Mouse (Mus musculus): ENCODE measurements around the gene Zc3h15.
"Not testable (repeated sequence)": the region's sequence is repeated elsewhere in the genome, so short reads cannot be mapped to it uniquely, and the experiment has no call there.

Gene Zc3h15

GRCm38 (mm10) chr2:83644276-83645252 is at the start of gene Zc3h15:
TSS of gene Zc3h15 (plus strand) at chr2:83644435.
- peak; percentile 92 to 94 for DNase-seq (ENCODE audit: low spot score in 2 of 2)

DNA sequence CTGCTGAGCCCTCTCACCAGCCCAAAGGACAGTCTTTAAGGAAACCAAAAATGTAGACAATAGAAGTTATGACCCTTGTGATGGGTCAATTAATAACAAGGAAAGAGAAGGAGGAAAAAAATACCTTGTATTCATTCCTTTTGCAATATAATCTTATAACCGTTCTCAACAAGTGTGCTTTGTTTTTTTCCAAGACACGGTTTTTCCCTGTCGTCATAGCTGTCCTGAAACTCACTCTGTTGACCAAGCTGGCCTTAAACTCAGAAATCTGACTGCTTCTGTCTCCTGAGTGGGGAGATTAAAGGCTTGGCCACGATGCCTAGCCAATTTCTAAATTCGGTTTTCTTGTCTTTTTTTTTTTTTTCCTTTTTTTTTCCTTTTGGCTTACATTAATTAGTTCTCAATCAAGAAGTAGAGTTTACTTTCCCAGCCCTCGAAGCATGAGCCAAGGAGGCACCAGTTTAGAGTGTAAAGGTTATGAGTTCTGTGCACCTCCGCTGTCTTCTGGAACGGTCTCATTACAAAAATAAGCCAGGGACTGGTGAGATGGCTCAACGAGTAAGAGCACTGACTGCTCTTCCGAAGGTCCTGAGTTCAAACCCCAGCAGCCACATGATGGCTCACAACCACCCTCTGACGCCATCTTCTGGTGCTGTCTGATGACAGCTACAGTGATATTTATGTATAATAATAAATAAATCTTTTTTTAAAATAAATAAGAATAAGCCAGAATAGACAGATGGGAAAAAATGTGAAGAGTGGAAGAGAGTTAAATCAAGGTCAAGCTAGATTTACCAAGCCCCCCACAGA is 23.5 kb upstream of the Zc3h15 start:
- no peak for DNase-seq (ENCODE audit: low spot score in 2 of 2)

DNA sequence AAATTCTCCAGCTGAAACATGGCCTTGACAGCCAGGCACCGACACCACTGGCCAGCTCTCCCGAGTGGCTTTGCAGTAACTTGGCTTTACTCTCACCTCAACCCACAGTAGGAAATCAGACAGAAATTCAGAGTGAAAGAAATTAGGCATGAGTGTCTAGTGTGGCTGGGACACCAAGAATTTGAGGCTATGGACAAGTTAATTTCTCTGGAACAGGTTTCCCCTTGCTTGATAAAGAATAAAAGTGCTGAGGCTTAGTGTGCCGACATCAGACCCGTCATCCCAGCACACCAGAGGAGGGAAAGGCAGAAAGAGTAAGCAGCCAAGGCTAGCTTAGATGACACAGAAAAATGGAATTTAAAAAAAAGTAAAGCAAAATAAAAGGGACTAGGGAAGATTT is 22.7 kb upstream of the Zc3h15 start:
- DNase-seq (ENCODE audit: low spot score in 2 of 2) = no peak

- no peak for DNase-seq (ENCODE audit: low spot score in 2 of 2)
Observed at GRCm38 (mm10) chr2:83622792-83623191, 21.4 kb upstream of the Zc3h15 start.

GRCm38 (mm10) chr2:83624045-83624444 is 20.2 kb upstream of the Zc3h15 start:
- DNase-seq (ENCODE audit: low spot score in 2 of 2) = no peak

DNA sequence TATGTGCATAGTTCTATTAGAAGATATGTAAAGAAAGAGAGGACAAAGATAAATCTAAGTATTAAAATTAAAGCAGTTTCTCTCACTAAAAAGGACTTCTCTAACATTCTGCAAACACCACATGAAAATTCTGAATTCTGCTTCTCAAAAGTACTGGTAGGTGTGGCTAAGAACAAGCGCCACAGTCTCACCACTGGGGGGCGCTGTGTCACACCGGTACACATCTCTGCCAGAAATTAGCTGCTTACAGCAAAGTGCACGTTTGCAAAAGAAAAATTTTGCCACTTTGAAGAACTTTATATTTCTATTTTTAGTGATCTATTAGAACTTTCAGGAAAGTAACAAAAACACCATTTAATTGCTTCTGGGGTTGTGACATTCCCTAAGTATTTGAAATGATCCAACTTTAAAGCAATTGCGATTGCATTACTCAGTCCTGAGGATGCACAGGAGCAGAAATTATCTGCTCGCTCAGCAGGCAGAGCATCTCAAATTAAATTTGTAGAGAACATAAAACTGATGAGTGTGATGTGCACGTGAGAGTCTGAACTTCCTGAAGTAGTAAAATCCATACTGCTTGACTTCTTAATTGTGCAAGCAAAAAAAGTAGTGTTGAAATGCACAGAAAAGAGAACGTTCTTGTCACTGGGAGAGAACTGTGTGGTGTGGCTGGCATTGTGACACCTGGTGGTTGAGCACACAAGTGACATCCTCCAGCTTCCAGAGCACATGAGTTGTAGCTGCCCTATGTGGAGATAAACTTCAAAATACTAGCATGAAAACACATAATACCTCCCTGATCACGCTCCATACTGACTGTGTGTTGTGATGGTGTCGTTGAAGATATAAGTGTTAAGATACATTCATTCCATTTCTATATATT is 18.8 kb upstream of the Zc3h15 start:
- peak; percentile 50 to 78 for DNase-seq (ENCODE audit: low spot score in 2 of 2)

DNA sequence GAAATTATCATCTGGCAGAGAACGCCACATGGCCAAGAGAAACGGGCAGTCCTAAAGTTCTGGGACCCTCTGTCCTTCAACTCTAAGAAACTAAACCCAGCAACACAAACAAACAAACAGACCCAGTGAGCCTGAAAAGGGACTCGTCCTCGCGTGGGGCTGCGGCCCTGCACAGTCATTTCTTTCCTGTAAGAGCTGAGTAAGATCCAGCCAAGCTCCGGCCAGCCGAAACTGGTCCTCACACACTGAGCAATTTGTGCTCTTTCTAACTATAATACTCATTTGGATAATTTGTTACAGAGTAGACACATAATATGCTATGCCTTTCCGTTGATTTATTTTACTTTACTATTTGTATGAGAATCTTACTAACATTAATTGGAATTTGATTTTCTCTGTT is 17.4 kb upstream of the Zc3h15 start:
- DNase-seq (ENCODE audit: low spot score in 2 of 2) = no peak

GRCm38 (mm10) chr2:83627495-83627894 is 16.7 kb upstream of the Zc3h15 start:
- DNase-seq (ENCODE audit: low spot score in 2 of 2) = no peak

DNA sequence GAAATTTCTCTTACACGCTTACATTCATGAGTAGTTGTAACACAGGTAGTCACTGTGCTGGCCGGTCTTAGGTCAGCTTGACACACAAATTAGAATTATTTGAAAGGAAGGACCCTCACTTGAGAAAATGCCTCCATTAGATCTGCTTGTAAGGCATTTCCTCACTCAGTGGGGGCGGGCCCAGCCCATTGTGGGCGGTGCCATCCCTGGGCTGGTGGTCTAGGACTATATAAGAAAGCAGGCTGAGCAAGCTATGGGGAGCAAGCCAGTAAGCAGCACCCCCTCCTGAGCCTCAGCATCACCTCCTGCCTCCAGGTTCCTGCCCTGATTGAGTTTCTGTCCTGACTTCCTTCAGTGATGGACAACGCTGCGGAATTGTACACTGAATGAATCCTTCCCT is 16.3 kb upstream of the Zc3h15 start:
- DNase-seq (ENCODE audit: low spot score in 2 of 2) = no peak

DNA sequence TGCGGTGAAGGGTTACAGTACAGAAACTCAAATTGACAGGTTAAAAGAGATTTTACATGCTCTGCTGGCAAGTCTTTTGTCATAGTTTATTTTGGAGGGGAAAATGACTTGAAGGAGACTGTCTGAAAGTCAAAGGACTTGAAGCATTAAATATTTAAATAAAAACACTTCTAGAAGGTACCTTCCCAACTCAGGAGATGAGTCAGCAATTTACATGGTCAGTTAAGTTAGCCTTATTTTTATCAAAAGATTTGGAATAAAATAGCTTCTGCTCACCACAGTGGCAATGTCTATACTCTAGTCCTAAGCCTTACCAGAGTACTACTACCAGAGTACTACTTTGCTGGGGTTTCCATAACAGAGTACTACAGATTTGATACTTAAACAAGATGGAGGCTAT is 2.2 kb upstream of the Zc3h15 start:
- DNase-seq (ENCODE audit: low spot score in 2 of 2) = no peak

DNA sequence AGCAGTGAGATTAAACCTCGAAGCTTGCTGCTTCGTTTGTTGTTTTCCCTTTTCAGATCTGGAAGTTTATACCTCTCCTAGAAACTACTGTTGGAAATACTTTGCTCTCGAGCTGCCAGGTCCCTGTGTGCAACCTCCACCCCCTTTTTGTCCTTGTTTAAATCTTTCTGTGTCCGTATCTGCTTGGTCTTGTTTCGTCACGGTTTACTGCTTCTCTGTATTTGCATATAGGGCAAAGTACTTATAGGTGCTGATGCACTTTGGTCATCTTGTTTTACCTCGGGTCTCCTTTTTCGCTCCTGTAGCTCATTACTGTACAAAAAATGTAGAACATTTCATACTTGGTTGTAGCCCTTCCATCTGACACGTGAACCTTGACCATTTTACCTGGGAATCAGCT is 4.7 kb downstream of the Zc3h15 start:
- DNase-seq (ENCODE audit: low spot score in 2 of 2) = no peak

DNA sequence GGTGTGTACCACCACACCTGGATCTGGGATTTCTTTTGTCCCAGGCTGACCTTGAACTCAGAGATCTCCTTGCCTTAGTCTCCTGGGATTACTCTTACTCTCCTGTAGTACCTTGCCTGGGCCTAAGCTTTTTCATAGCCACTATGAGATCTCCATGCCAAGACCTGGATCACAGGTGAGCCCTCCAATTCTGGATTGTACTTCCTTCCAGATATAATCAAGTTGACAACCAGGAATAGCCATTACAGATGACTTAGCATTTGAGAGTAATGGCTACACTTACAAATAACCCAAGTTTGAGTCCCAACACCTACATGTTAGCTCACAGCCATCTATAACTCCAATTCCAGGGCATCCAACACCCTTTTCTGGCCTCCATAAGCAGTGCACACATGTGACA is 8.4 kb downstream of the Zc3h15 start:
- DNase-seq (ENCODE audit: low spot score in 2 of 2) = no peak

GRCm38 (mm10) chr2:83659279-83659678 is 15.0 kb downstream of the Zc3h15 start:
- DNase-seq (ENCODE audit: low spot score in 2 of 2) = no peak

DNA sequence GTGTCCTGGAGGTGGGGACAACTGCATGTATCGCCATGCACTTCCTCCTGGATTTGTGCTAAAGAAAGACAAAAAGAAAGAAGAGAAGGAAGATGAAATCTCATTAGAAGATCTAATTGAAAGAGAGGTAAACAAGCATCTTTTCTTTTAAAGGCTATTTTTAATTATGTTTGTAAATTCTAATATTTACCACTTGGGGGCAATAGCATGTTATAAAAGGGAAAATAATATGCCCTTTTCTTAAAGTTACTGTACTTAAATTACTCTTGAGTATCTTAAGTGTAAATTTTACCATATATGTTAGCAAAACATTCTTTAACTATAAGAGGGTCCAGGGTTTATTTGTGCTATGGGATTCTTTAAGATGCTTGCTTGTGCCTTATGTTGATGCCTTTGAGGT is 15.9 kb downstream of the Zc3h15 start:
- no peak for DNase-seq (ENCODE audit: low spot score in 2 of 2)

- no peak for DNase-seq (ENCODE audit: low spot score in 2 of 2)
Observed at GRCm38 (mm10) chr2:83661351-83661750, 17.1 kb downstream of the Zc3h15 start.

GRCm38 (mm10) chr2:83665051-83665450 is 20.8 kb downstream of the Zc3h15 start:
- DNase-seq (ENCODE audit: low spot score in 2 of 2) = not testable (repeated sequence)

- no peak for DNase-seq (ENCODE audit: low spot score in 2 of 2)
Observed at GRCm38 (mm10) chr2:83667430-83667829, 23.2 kb downstream of the Zc3h15 start.

GRCm38 (mm10) chr2:83668052-83668451 is 23.8 kb downstream of the Zc3h15 start:
- no peak for DNase-seq (ENCODE audit: low spot score in 2 of 2)

GRCm38 (mm10) chr2:83669988-83670387 is 25.8 kb downstream of the Zc3h15 start:
- DNase-seq (ENCODE audit: low spot score in 2 of 2) = no peak

- DNase-seq (ENCODE audit: low spot score in 2 of 2) = no peak
Observed at GRCm38 (mm10) chr2:83671843-83672242, 27.6 kb downstream of the Zc3h15 start.

DNA sequence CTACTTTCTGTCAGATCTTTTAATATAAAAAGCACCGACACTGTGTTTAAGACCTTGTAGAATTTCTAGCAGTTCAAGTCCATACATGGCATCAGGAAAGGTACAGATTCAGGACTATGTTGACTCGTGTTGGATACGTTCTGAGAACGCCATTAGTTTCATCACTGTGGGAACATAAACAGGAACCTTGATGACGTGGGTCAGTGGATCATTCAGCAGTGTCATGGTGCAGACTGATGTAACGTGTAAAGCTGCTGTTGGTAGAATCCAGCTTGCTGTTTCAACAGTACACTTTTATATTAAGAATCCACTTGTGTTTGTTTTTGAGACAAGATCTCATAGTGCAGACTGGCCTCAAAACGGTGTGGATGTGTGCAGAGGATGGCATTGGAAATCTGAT is 28.8 kb downstream of the Zc3h15 start:
- no peak for DNase-seq (ENCODE audit: low spot score in 2 of 2)

GRCm38 (mm10) chr2:83673843-83674242 is 29.6 kb downstream of the Zc3h15 start:
- DNase-seq (ENCODE audit: low spot score in 2 of 2) = no peak

Data from urinary bladder, postnatal 4 days (tissue).